Mouse (Mus musculus): Measurements from ENCODE around the gene Fam110a. TPM values are rescaled to one million over a fixed set of nuclear protein-coding genes. Genes with fewer than 3 reads are reported as not detected.
A peak's percentile ranks its signal among the peaks of the same experiment; 100 is the strongest.

Fam110a gene
- polyA plus RNA-seq, 1 experiment from 2014 or later: 61.2 TPM

DNA sequence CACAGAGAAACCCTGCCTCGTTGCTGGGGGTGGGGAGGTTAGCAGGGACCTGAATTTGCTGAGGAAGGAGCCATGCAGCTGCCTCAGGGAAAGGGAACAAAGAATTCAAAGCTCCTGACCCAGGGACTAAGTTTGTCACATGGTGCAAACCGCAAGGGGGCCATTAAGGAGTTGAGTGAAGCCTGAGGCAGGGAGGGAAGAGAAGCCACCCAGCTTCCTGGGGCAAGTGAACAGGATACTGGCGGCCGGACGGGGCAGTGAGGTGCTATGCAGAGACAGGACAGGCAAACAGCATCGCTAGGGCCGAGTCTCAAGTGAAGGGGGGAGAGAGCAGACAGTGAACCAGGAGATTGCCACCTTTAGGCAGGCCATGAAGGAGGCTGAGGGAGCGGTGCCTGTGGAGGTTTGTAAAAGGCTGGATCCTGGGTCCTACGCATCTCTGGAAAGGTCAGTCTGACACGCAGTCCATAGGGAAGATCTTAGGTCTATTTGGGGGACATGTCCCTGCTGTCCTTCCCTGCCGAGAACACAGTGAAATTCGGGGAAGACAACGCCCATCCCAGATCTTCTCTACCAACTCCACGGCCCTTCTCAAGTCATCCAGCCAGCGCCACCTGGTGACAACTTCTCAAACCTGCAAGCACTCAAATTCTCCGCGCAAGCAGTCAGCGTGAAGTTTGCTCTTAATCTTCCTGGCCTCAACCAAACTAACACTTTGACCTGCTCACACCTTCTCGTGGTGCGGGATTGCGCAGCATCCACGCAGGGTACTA, 14.5 kb upstream of the Fam110a start:
- 5% methylated on average over 22 of the region's 22 CpGs for WGBS
- Histone ChIP-seq H3K36me3 (replicated peaks) (no peaks in the 10 kb centered on the region), H3K27me3 (replicated peaks) (peaks cover 31% of the 10 kb centered on the region), H3K27ac (no peak overlapping the region), H3K4me1 (peaks cover 14% of the 10 kb centered on the region), H3K4me3 (0 out of 2 replicates have a peak overlapping the region, but pooled peaks have one; percentile 18), H3K9me3 (no peaks in the 10 kb centered on the region), H3K9ac (no peak overlapping the region), H3K4me2 (peak overlapping the region; percentile 41)
- peak; percentile 46; the same call in 1 of the 2 replicates for ATAC-seq (replicated peaks)

DNA sequence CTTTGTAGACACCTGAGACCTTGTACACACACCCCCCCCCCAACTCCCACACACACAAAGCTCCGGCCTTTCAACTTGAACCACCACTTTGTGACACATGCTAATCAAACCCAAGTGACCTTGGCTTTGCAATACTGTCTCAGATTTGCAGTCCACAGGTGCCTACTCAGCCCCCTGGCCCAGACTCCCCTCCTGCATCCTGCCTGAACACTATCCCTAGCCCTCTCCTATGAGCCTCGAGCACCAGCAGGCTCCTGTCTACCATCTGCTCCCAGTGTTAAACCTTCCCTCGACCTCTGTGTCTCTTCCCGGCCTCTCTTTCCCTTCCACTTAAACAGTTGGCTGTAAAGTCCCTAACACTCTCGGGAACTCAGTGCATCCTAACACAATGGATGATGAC, 11.4 kb upstream of the Fam110a start:
- H3K4me2 ChIP-seq: no peak overlapping the region
- ATAC-seq (replicated peaks): no peak
- no peak overlapping the region for H3K27ac ChIP-seq
- peaks cover 10% of the 10 kb centered on the region for H3K4me1 ChIP-seq
- H3K9ac ChIP-seq: no peak overlapping the region
- 29% methylated on average over 5 of the region's 5 CpGs for WGBS
- no peak overlapping the region for H3K4me3 ChIP-seq
- no peaks in the 10 kb centered on the region for H3K9me3 ChIP-seq
- H3K27me3 ChIP-seq (replicated peaks): peaks cover 15% of the 10 kb centered on the region
- H3K36me3 ChIP-seq (replicated peaks): no peaks in the 10 kb centered on the region

DNA sequence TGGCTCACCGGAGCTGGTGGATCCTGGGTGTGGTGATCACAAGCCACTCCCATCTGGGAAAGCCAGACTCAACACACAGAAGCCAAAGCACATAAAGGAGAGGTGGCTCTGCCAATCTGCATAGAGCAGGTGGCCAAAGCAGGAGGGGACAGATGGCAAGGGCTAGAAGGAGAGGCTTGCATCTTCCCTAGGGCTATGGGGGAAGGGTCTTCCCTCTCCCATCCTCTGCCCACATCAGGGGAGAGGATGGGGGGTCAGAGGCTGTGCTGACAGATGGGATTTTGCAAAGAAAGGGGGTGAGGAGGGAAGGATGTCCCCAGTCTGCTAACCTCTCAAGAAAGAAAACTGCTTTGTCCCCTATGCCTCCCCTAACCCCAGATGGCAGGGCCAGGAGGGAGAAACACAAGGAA, 11.0 kb upstream of the Fam110a start:
- WGBS: 16% methylated on average over 1 of the region's 1 CpGs
- no peak overlapping the region for H3K27ac ChIP-seq
- no peaks in the 10 kb centered on the region for H3K9me3 ChIP-seq
- peaks cover 10% of the 10 kb centered on the region for H3K4me1 ChIP-seq
- ATAC-seq (replicated peaks): peak; percentile 51; the same call in 1 of the 2 replicates
- peaks cover 10% of the 10 kb centered on the region for H3K27me3 ChIP-seq (replicated peaks)
- H3K4me2 ChIP-seq: no peak overlapping the region
- H3K9ac ChIP-seq: no peak overlapping the region
- H3K4me3 ChIP-seq: no peak overlapping the region
- no peaks in the 10 kb centered on the region for H3K36me3 ChIP-seq (replicated peaks)

DNA sequence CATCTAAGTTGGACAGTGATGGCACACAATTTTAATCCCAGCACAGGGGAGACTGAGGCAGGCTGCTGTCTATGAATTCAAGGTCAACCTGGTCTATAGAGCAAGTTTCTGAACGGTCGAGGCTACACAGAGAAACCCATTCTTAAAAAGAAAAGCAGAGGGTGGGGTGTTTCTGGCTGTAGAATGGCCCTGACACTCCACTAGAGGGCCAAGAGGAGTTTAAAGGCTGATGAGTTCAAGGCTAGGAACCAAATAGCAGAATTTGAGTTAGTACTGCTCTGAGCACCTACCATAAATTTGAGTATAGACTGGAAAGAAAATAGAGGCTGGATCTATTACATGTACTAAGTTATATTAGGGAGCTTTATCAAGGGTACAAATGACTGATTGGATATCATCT, 9.0 kb upstream of the Fam110a start:
- H3K9ac ChIP-seq: no peak overlapping the region
- no peaks in the 10 kb centered on the region for H3K4me1 ChIP-seq
- H3K27ac ChIP-seq: no peak overlapping the region
- H3K4me2 ChIP-seq: no peak overlapping the region
- 79% methylated on average over 2 of the region's 2 CpGs for WGBS
- H3K27me3 ChIP-seq (replicated peaks): no peaks in the 10 kb centered on the region
- H3K4me3 ChIP-seq: no peak overlapping the region
- no peaks in the 10 kb centered on the region for H3K9me3 ChIP-seq
- ATAC-seq (replicated peaks): no peak
- H3K36me3 ChIP-seq (replicated peaks): no peaks in the 10 kb centered on the region

DNA sequence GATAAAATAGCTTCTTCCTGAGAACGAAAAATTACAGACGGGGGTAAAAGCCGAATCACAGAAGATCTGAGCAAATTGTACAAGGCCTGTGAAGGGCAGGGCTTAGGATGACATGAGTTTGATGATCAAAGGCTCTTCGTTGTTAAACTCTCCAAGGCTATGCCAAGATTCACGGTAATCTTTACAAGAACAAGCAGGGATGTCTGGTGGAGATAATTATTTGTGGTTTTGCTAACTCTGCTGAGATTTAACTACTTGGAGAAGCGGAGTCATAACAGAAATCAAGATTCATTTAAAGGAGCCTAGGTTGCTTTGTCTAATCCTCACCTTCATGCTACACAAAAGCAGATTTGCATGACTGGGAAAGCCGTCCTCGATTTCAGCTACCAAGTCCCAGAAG, 6.9 kb upstream of the Fam110a start:
- no peak overlapping the region for H3K4me3 ChIP-seq
- ATAC-seq (replicated peaks): no peak
- H3K9me3 ChIP-seq: no peaks in the 10 kb centered on the region
- no peaks in the 10 kb centered on the region for H3K27me3 ChIP-seq (replicated peaks)
- 79% methylated on average over 8 of the region's 8 CpGs for WGBS
- no peak overlapping the region for H3K9ac ChIP-seq
- no peaks in the 10 kb centered on the region for H3K4me1 ChIP-seq
- no peaks in the 10 kb centered on the region for H3K36me3 ChIP-seq (replicated peaks)
- no peak overlapping the region for H3K27ac ChIP-seq
- H3K4me2 ChIP-seq: no peak overlapping the region

DNA sequence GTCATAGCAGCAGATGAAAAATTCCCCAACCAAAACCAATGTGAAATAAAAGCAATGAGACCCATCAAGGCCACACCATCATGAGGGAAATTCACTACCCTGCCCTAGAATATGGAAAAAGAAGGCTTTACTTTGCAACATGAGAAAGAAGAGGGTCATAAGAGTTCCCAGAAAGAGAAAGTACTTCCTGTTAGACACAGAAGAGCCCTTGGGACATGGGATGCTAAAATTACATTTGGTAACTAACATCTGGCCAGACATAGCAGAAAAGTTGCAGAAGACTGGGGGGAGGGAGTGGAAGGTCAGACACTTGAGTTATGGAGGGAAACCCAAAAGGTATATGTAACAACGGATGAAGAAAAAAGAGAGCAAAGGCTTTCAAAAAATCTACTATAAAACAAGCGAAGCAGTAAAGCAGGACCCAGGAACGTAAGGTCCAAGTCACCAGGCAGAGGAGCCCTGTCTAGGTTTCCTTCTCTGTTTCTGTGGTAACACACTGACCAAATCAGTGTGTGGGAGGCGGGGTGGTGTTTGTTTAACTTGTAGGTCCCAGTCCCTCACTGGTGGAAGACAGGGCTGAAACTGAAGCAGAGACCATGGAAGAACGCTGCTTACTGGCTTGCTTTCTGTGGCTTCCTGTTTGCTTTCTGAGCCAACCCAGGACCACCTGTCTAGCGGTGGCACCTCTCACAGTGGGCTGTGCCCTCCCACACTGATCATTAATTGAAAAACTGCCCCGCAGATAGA, 5.6 kb upstream of the Fam110a start:
- Histone ChIP-seq H3K4me3 (no peak overlapping the region), H3K27ac (no peak overlapping the region), H3K27me3 (replicated peaks) (no peaks in the 10 kb centered on the region), H3K4me1 (peaks cover 2% of the 10 kb centered on the region; the same call in 1 of the 2 replicates), H3K36me3 (replicated peaks) (no peaks in the 10 kb centered on the region), H3K9me3 (no peaks in the 10 kb centered on the region), H3K9ac (no peak overlapping the region), H3K4me2 (no peak overlapping the region)
- no peak for ATAC-seq (replicated peaks)
- 81% methylated on average over 7 of the region's 7 CpGs for WGBS

DNA sequence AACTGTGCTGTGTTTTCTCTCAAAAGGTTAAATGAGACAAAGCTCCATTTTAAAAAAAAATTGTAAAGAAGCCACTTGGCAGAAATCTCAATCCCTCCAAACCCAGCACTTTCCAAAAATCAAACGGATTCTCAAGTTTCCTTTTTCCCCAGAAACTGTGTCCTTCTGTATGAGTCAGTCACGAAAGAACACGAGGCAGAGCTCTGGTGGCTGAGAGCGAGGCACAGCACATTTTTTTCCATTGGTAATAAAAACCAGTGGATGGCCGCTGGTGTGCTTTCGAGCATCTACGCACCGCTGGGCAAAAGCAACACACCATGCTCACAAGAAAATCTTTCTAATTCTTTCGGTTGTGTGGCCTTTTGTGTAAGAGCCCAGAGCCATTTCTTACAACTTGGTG, 4.0 kb upstream of the Fam110a start:
- Histone ChIP-seq H3K36me3 (replicated peaks) (no peaks in the 10 kb centered on the region), H3K4me1 (peaks cover 13% of the 10 kb centered on the region), H3K9me3 (no peaks in the 10 kb centered on the region), H3K4me3 (no peak overlapping the region), H3K27ac (no peak overlapping the region), H3K27me3 (replicated peaks) (no peaks in the 10 kb centered on the region), H3K9ac (no peak overlapping the region), H3K4me2 (no peak overlapping the region)
- no peak for ATAC-seq (replicated peaks)
- WGBS: 63% methylated on average over 9 of the region's 9 CpGs

DNA sequence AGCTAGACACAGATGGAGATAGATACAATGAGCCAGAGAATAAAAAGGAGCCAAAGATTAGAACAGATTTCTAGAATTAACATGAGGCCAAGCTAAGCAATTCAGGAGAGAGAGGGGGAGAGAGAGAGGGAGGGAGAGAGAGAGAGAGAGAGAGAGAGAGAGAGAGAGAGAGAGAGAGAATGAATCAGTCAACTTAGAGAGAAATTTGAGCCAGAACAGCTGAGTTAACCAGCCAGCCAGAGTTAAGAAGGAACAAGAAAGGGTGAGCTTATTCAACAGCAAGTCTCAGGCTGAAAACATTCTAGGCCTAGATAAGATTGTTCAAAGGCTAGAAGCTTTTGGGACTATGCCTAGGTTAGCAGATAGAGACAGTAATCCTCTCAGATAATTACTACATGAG, 2.5 kb upstream of the Fam110a start:
- H3K4me3 ChIP-seq: no peak overlapping the region
- ATAC-seq (replicated peaks): no peak
- H3K36me3 ChIP-seq (replicated peaks): no peaks in the 10 kb centered on the region
- no peak overlapping the region for H3K4me2 ChIP-seq
- H3K4me1 ChIP-seq: peaks cover 24% of the 10 kb centered on the region
- no peak overlapping the region for H3K27ac ChIP-seq
- no peaks in the 10 kb centered on the region for H3K27me3 ChIP-seq (replicated peaks)
- H3K9ac ChIP-seq: no peak overlapping the region
- no peaks in the 10 kb centered on the region for H3K9me3 ChIP-seq

DNA sequence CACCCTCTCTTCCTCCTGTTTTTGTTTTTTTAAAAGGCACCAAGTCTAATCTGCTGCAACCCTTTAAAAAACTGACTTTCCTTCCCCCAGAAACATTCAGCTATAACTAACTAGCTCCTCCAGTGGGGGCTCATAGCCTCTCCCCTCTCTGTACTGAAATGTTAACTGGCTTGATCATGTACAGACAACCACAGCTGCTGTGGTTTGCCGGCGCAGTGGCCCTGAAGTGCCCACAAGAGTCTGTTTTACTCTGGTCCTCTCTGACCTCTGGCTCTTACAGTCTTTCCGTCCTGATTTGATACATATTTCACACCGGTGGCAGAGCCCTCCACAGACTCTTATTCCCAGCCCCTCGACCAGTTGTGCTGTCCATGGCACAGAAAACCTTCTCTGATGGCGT, 1.2 kb upstream of the Fam110a start:
- 83% methylated on average over 6 of the region's 6 CpGs for WGBS
- no peaks in the 10 kb centered on the region for H3K9me3 ChIP-seq
- no peak for ATAC-seq (replicated peaks)

DNA sequence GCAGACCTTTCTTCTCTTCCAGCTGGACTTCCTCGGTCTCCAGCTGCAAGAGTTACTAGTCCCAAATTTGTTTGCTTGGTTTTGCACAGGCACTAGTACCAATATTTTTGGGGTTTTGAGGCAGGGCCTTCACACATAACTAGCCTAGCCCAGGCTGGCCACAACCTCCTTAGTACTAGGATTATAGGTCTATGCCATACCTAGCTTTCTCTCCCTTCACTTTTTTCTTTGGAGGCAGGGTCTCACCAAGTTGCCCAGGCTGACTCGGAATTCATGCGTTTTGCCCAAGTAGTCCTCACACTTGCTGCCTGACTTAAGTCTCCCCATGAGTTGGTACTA, 305 bp upstream of the Fam110a start:
- peak overlapping the region; percentile 68 for H3K4me2 ChIP-seq
- H3K9me3 ChIP-seq: no peaks in the 10 kb centered on the region
- H3K27ac ChIP-seq: peak overlapping the region; percentile 73
- H3K27me3 ChIP-seq (replicated peaks): no peaks in the 10 kb centered on the region
- peak overlapping the region; percentile 78 for H3K9ac ChIP-seq
- no peaks in the 10 kb centered on the region for H3K36me3 ChIP-seq (replicated peaks)
- 39% methylated on average over 3 of the region's 3 CpGs for WGBS
- H3K4me3 ChIP-seq: peak overlapping the region; percentile 84
- H3K4me1 ChIP-seq: peaks cover 26% of the 10 kb centered on the region
- ATAC-seq (replicated peaks): peak; percentile 66

More for the DNA sequence above, 1.2 kb upstream of the Fam110a start:
- Histone ChIP-seq H3K4me2 (no peak overlapping the region), H3K36me3 (replicated peaks) (no peaks in the 10 kb centered on the region), H3K27ac (no peak overlapping the region), H3K4me1 (peaks cover 26% of the 10 kb centered on the region), H3K9ac (no peak overlapping the region), H3K4me3 (no peak overlapping the region), H3K27me3 (replicated peaks) (no peaks in the 10 kb centered on the region)

DNA sequence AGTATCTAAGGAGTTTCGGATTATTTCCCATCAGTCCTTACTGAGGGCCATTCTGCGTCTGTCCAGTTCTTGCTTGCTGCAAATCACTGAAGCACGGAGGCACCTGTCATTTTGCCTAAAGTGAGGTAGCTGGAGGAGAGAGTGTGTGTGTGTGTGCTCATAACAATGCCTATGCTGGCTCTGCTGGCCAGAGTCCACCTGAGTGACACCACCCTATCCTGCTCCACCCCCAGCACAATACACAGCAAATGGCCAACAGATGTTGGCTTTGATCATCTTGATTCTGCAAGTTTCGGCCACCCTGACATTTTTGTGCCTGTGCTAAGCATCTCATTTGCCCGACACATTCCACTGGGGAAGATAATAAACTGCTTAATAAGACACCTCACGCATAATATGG, 1.5 kb downstream of the Fam110a start:
- 68% methylated on average over 6 of the region's 6 CpGs for WGBS

DNA sequence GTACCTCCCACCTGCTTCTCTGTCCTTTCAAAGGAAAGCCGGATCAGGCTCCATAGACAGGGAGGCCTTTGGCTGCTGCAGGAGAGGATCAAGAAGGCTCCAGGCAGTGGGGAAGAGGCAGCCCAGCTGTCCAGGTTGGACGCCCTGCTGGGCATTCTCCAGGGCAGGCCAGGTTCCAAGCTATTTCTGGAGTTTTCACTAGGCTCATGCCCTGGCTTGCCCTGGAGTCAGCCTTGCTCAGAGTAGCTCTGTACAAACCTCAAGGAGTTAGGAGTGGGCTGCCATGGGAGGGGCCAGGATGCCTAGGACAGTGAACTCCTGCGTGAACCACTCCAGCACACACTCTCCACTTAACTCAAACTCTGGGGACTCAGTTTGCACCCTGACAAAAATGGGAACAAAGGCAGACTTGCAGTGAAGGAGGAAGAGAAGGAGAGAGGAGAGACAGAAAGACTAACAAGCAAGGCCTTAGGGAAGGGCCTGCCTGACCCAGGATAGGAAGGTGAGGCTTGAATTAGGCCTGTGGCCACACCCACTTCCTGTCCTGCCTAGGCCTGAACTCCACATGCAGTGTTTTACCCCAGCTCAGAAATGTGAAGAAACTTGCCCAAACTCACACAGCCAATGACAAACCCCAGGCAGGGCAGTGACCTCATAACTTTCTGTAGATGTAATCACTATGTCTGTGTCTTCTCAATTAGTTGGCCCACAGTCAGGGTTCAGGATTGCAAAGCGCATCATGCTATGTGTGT, 2.2 kb downstream of the Fam110a start:
- Histone ChIP-seq H3K9ac (no peak overlapping the region), H3K4me3 (no peak overlapping the region), H3K4me1 (peaks cover 42% of the 10 kb centered on the region), H3K27me3 (replicated peaks) (no peaks in the 10 kb centered on the region), H3K36me3 (replicated peaks) (no peaks in the 10 kb centered on the region), H3K9me3 (no peaks in the 10 kb centered on the region), H3K27ac (no peak overlapping the region), H3K4me2 (no peak overlapping the region)
- whole genome bisulfite sequencing: 87% methylated on average over 4 of the region's 4 CpGs
- ATAC-seq (replicated peaks): no peak

More for the DNA sequence above, 1.5 kb downstream of the Fam110a start:
- Histone ChIP-seq H3K9ac (no peak overlapping the region), H3K4me2 (0 out of 2 replicates have a peak overlapping the region, but pooled peaks have one; percentile 68), H3K27me3 (replicated peaks) (no peaks in the 10 kb centered on the region), H3K36me3 (replicated peaks) (no peaks in the 10 kb centered on the region), H3K4me3 (no peak overlapping the region), H3K9me3 (no peaks in the 10 kb centered on the region), H3K27ac (no peak overlapping the region), H3K4me1 (peaks cover 35% of the 10 kb centered on the region)
- no peak for ATAC-seq (replicated peaks)

Data from midbrain, embryonic 15.5 days (tissue).